Mouse (Mus musculus): Measurements from ENCODE around the gene Dmac2. TPM values are rescaled to one million over a fixed set of nuclear protein-coding genes. Genes with fewer than 3 reads are reported as not detected.

Dmac2 gene
- polyA plus RNA-seq, 1 experiment from 2014 or later, result 29.6 TPM

GRCm38 (mm10) chr7:25669631-25670030 is 50.4 kb downstream of the Dmac2 start:
- Histone ChIP-seq H3K9me3 (peaks cover 3% of the 10 kb centered on the region; the same call in 1 of the 2 replicates), H3K4me3 (no peak overlapping the region), H3K27me3 (ENCODE audit: insufficient read depth, poor library complexity, severe bottlenecking) (peaks cover 16% of the 10 kb centered on the region), H3K27ac (no peak overlapping the region), H3K4me1 (replicated peaks) (peaks cover 3% of the 10 kb centered on the region), H3K36me3 (peaks cover 53% of the 10 kb centered on the region)
- 80% methylated on average over 9 of the region's 9 CpGs for WGBS
- DNase-seq (ENCODE audit: low spot score), result no peak

GRCm38 (mm10) chr7:25670096-25670495 is 50.9 kb downstream of the Dmac2 start:
- H3K4me3 ChIP-seq, result no peak overlapping the region
- WGBS, result 88% methylated on average over 4 of the region's 4 CpGs
- H3K9me3 ChIP-seq, result peaks cover 3% of the 10 kb centered on the region; the same call in 1 of the 2 replicates
- no peak overlapping the region for H3K27ac ChIP-seq
- DNase-seq (ENCODE audit: low spot score), result no peak
- H3K27me3 ChIP-seq (ENCODE audit: insufficient read depth, poor library complexity, severe bottlenecking), result peaks cover 21% of the 10 kb centered on the region
- H3K36me3 ChIP-seq, result peaks cover 49% of the 10 kb centered on the region
- peaks cover 7% of the 10 kb centered on the region for H3K4me1 ChIP-seq (replicated peaks)

GRCm38 (mm10) chr7:25671686-25672085 is 52.5 kb downstream of the Dmac2 start:
- no peak for DNase-seq (ENCODE audit: low spot score)
- H3K27me3 ChIP-seq (ENCODE audit: insufficient read depth, poor library complexity, severe bottlenecking), result peaks cover 37% of the 10 kb centered on the region
- H3K27ac ChIP-seq, result no peak overlapping the region
- WGBS, result 75% methylated on average over 2 of the region's 2 CpGs
- peaks cover 8% of the 10 kb centered on the region for H3K4me1 ChIP-seq (replicated peaks)
- peaks cover 33% of the 10 kb centered on the region for H3K36me3 ChIP-seq
- peaks cover 3% of the 10 kb centered on the region; the same call in 1 of the 2 replicates for H3K9me3 ChIP-seq
- no peak overlapping the region for H3K4me3 ChIP-seq

- Histone ChIP-seq H3K27me3 (ENCODE audit: insufficient read depth, poor library complexity, severe bottlenecking) (peaks cover 40% of the 10 kb centered on the region), H3K36me3 (peaks cover 25% of the 10 kb centered on the region), H3K27ac (no peak overlapping the region), H3K4me3 (no peak overlapping the region), H3K9me3 (peaks cover 3% of the 10 kb centered on the region; the same call in 1 of the 2 replicates), H3K4me1 (replicated peaks) (peaks cover 8% of the 10 kb centered on the region)
- 49% methylated on average over 4 of the region's 4 CpGs for WGBS
- DNase-seq (ENCODE audit: low spot score), result no peak
Observed at GRCm38 (mm10) chr7:25672442-25672841, 53.2 kb downstream of the Dmac2 start.

- Histone ChIP-seq H3K4me3 (peak overlapping the region; percentile 46), H3K4me1 (replicated peaks) (peaks cover 8% of the 10 kb centered on the region), H3K27ac (no peak overlapping the region), H3K36me3 (peaks cover 7% of the 10 kb centered on the region), H3K27me3 (ENCODE audit: insufficient read depth, poor library complexity, severe bottlenecking) (peaks cover 56% of the 10 kb centered on the region), H3K9me3 (peaks cover 3% of the 10 kb centered on the region; the same call in 1 of the 2 replicates)
- WGBS, result 25% methylated on average over 9 of the region's 9 CpGs
- no peak for DNase-seq (ENCODE audit: low spot score)
Observed at GRCm38 (mm10) chr7:25674297-25674696, 55.1 kb downstream of the Dmac2 start.

GRCm38 (mm10) chr7:25674719-25675300 is 55.6 kb downstream of the Dmac2 start, which contains the start of gene Tmem91:
Gene Tmem91, minus strand, starts transcription at chr7:25675166.
- H3K27me3 ChIP-seq (ENCODE audit: insufficient read depth, poor library complexity, severe bottlenecking), result peaks cover 61% of the 10 kb centered on the region
- no peak for DNase-seq (ENCODE audit: low spot score)
- 0 out of 2 replicates have a peak, but pooled peaks cover 3% of the 10 kb centered on the region for H3K36me3 ChIP-seq
- no peak within 1 kb of the TSS for H3K27ac ChIP-seq
- H3K9me3 ChIP-seq, result peaks cover 3% of the 10 kb centered on the region; the same call in 1 of the 2 replicates
- H3K4me3 ChIP-seq, result peak within 1 kb of the TSS; percentile 46
- peaks cover 8% of the 10 kb centered on the region for H3K4me1 ChIP-seq (replicated peaks)
- 3% methylated on average over 29 of the region's 29 CpGs for WGBS

Other genes with a start within 250 kb of the Dmac2 start
- not detected in 2 replicates for gene Cnfn, start 249.7 kb upstream of the Dmac2 start, polyA plus RNA-seq (2016; fragmentation: Nextera tagmentation; extraction: Ambion mirVana)
- gene Lipe, start 220.7 kb upstream of the Dmac2 start, polyA plus RNA-seq (2016; fragmentation: Nextera tagmentation; extraction: Ambion mirVana), result 6.0 and 8.6 TPM in 2 replicates
- 0.45 and 0.63 TPM in 2 replicates for gene Cxcl17, start 206.5 kb upstream of the Dmac2 start, polyA plus RNA-seq (2016; fragmentation: Nextera tagmentation; extraction: Ambion mirVana)
- 0.92 and 2.2 TPM in 2 replicates for gene Ceacam1, start 141.8 kb upstream of the Dmac2 start, polyA plus RNA-seq (2016; fragmentation: Nextera tagmentation; extraction: Ambion mirVana)
- not detected in 2 replicates for gene Ceacam2, start 79.6 kb upstream of the Dmac2 start, polyA plus RNA-seq (2016; fragmentation: Nextera tagmentation; extraction: Ambion mirVana)
- gene Erich4, start 3.5 kb upstream of the Dmac2 start, polyA plus RNA-seq (2016; fragmentation: Nextera tagmentation; extraction: Ambion mirVana), result not detected in 2 replicates
- gene B3gnt8, start 7.2 kb downstream of the Dmac2 start, polyA plus RNA-seq (2016; fragmentation: Nextera tagmentation; extraction: Ambion mirVana), result 0.87 and 1.8 TPM in 2 replicates
- gene Bckdha, start 39.6 kb downstream of the Dmac2 start, polyA plus RNA-seq (2016; fragmentation: Nextera tagmentation; extraction: Ambion mirVana), result 45.3 and 49.4 TPM in 2 replicates
- gene Exosc5, start 39.8 kb downstream of the Dmac2 start, polyA plus RNA-seq (2016; fragmentation: Nextera tagmentation; extraction: Ambion mirVana), result 75.6 and 76.4 TPM in 2 replicates
- gene Tmem91, start 55.8 kb downstream of the Dmac2 start, polyA plus RNA-seq (2016; fragmentation: Nextera tagmentation; extraction: Ambion mirVana), result 3.1 and 3.2 TPM in 2 replicates
- 38.3 and 44.6 TPM in 2 replicates for gene B9d2, start 61.4 kb downstream of the Dmac2 start, polyA plus RNA-seq (2016; fragmentation: Nextera tagmentation; extraction: Ambion mirVana)
- gene Tgfb1, start 67.6 kb downstream of the Dmac2 start, polyA plus RNA-seq (2016; fragmentation: Nextera tagmentation; extraction: Ambion mirVana), result 0.81 and 2.1 TPM in 2 replicates
- gene Ccdc97, start 99.7 kb downstream of the Dmac2 start, polyA plus RNA-seq (2016; fragmentation: Nextera tagmentation; extraction: Ambion mirVana), result 32.4 and 44.0 TPM in 2 replicates
- 60.5 and 61.6 TPM in 2 replicates for gene Hnrnpul1, start 135.3 kb downstream of the Dmac2 start, polyA plus RNA-seq (2016; fragmentation: Nextera tagmentation; extraction: Ambion mirVana)
- 15.0 and 18.4 TPM in 2 replicates for gene Axl, start 169.3 kb downstream of the Dmac2 start, polyA plus RNA-seq (2016; fragmentation: Nextera tagmentation; extraction: Ambion mirVana)
- gene Cyp2s1, start 197.5 kb downstream of the Dmac2 start, polyA plus RNA-seq (2016; fragmentation: Nextera tagmentation; extraction: Ambion mirVana), result 0.44 and 0.46 TPM in 2 replicates